Mouse (Mus musculus) liver, embryonic 13.5 days (tissue): ENCODE results near the gene Gadl1. TPM values are rescaled to one million over a fixed set of nuclear protein-coding genes. Genes with fewer than 3 reads are reported as not detected.
"Not testable (repeated sequence)": the region's sequence is repeated elsewhere in the genome, so short reads cannot be mapped to it uniquely, and the experiment has no call there.

ENCODE experiments used
- ATAC-seq: fragments of 200-750 bp; cut with Nextera tagmentation; 2 replicates; pipeline ENCODE4 v1.8.0; 2017; ENCODE audit warnings: low read depth, mild to moderate bottlenecking, moderate number of reproducible peaks, moderate library complexity
- DNase-seq: peaks from one replicate; pipeline ENCODE4 v3.0.0; 2022
- H3K27ac ChIP-seq: fragments of 300-500 bp; sonication (generic); 2 replicates; pipeline ENCODE4 v1.5.1; 2015; ENCODE audit warnings: moderate library complexity, mild to moderate bottlenecking, inconsistent platforms
- H3K27me3 ChIP-seq: fragments of 300-500 bp; sonication (generic); 2 replicates; pipeline ENCODE4 v1.6.1; 2015; ENCODE audit warnings: mild to moderate bottlenecking, inconsistent platforms
- H3K36me3 ChIP-seq: fragments of 300-500 bp; sonication (generic); 2 replicates; pipeline ENCODE4 v1.6.1; 2015; ENCODE audit warnings: mild to moderate bottlenecking, inconsistent platforms
- H3K4me1 ChIP-seq: fragments of 300-500 bp; sonication (generic); replicated peaks from 2 replicates; pipeline ENCODE4 v1.6.1; 2015; ENCODE audit warnings: inconsistent platforms
- H3K4me2 ChIP-seq: fragments of 300-500 bp; sonication (generic); 2 replicates; pipeline ENCODE4 v1.6.1; 2015; ENCODE audit warnings: inconsistent platforms, mild to moderate bottlenecking, moderate library complexity
- H3K4me3 ChIP-seq: fragments of 300-500 bp; sonication (generic); replicated peaks from 2 replicates; pipeline ENCODE4 v1.5.1; 2015; ENCODE audit warnings: mild to moderate bottlenecking, inconsistent platforms
- H3K9ac ChIP-seq: fragments of 300-500 bp; sonication (generic); 2 replicates; pipeline ENCODE4 v1.6.1; 2015; ENCODE audit warnings: mild to moderate bottlenecking, inconsistent platforms
- H3K9me3 ChIP-seq: fragments of 300-500 bp; sonication (generic); replicated peaks from 2 replicates; pipeline ENCODE4 v1.6.1; 2016; ENCODE audit warnings: inconsistent platforms
- WGBS: fragments of 180-500 bp; shearing (Covaris S2); methylation state at CpG from one replicate; pipeline ENCODE4 v1.1.7; 2015; ENCODE audit not compliant: insufficient replicate concordance; 5-methylcytosine and 5-hydroxymethylcytosine counted together
- polyA plus RNA-seq: library from polyadenylated mRNA; unstranded; fragments of >200 nt; fragmentation: Nextera tagmentation; extraction: Ambion mirVana; gene quantifications from 2 replicates; pipeline ENCODE4 v1.2.1, GENCODE M21; 2015

The Gadl1 gene
- polyA plus RNA-seq, 1 experiment from 2014 or later, result 0.39 TPM

DNA sequence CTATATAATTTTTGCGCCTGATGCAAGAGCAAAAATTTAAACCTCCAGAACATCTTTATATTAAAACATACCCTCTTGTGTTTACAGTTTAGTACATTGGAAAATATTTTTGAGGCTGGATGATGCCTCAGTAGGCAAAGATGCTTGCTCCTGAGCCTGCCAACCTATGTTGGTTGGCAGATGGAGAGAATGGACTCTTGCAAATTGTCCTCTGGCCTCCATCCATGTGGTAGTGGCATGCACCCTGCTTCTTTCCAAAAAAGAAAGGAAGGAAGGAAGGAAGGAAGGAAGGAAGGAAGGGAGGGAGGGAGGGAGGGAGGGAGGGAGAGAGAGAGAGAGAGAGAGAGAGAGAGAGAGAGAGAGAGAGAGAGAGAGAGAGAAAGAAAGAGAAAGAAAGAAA, 162.3 kb downstream of the Gadl1 start:
- not testable (repeated sequence) for H3K4me1 ChIP-seq, H3K9ac ChIP-seq, H3K4me2 ChIP-seq, H3K27ac ChIP-seq, H3K4me3 ChIP-seq, H3K9me3 ChIP-seq, H3K27me3 ChIP-seq, ATAC-seq, DNase-seq, H3K36me3 ChIP-seq
- WGBS, result 71% methylated on average over 1 of the region's 1 CpGs

DNA sequence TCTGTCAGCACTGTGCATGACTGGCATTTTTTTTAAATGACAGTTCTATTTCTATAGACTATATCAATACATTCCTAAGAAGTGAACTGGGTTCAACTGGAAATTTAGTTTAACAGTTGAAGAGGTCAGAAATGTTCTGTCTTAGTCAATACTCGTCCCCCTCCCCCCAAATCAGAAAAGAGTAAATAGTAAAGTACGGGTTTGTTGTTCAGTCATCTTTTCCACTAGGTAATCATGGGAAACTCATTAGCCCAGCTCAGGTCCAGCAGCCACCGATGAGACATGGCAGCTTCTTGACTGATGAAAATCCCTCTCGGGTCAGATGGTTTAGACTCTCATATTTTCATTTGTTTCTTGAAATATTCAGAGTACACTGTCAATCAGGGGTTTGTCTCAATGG, 166.9 kb downstream of the Gadl1 start:
- Histone ChIP-seq H3K4me3 (no peak overlapping the region), H3K4me2 (no peak overlapping the region), H3K4me1 (no peaks in the 10 kb centered on the region), H3K27me3 (no peaks in the 10 kb centered on the region), H3K9ac (no peak overlapping the region), H3K9me3 (no peaks in the 10 kb centered on the region), H3K36me3 (no peaks in the 10 kb centered on the region), H3K27ac (no peak overlapping the region)
- DNase-seq, result no peak
- ATAC-seq, result no peak
- 55% methylated on average over 4 of the region's 4 CpGs for WGBS

DNA sequence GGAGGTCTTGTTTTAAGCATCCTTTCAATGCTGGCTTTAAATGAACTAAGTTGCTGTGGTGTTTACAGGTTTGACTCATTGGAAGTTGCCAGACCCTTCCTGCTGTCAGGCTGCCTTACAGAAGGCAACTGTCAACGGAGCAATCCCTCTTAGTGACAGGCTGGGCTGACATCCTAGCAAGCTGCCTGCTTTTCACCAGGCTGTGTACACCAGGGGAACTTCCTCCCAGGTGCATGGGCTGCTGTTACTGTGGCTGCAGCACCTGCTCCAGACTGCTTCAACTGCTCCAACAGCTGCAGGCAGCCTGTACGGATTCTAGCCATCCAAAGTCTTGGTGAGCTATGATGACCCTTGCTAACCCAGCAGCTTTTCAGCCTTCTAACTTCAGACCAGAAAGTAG, 167.7 kb downstream of the Gadl1 start:
- no peak for DNase-seq

DNA sequence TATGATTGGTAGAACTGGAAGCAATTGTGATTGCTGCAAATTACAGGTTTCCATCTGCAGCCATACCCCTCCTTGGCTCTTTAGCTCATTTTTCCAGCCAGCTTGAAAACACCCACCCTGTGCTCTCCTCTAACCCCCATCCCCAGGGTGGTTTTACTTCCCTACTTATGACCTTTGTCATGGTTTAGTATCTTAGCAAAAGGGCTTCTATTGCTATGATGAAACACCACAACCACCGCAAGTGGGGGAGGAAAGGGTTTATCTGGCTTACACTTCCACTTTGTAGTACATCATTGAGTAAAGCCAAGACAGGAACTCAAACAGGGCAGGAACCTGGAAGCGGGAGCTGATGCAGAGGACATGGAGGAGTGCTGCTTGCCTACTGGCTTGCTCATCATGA, 168.2 kb downstream of the Gadl1 start:
- no peak overlapping the region for H3K4me3 ChIP-seq
- H3K4me2 ChIP-seq, result no peak overlapping the region
- DNase-seq (no peak), ATAC-seq (no peak)
- 44% methylated on average over 2 of the region's 2 CpGs for whole genome bisulfite sequencing
- H3K9me3 ChIP-seq, result no peaks in the 10 kb centered on the region
- no peaks in the 10 kb centered on the region for H3K4me1 ChIP-seq
- H3K36me3 ChIP-seq, result no peaks in the 10 kb centered on the region
- no peak overlapping the region for H3K27ac ChIP-seq
- H3K9ac ChIP-seq, result no peak overlapping the region
- H3K27me3 ChIP-seq, result no peaks in the 10 kb centered on the region

More for the DNA sequence above, 167.7 kb downstream of the Gadl1 start:
- H3K4me3 ChIP-seq, result no peak overlapping the region
- no peak overlapping the region for H3K4me2 ChIP-seq
- no peaks in the 10 kb centered on the region for H3K36me3 ChIP-seq
- H3K27ac ChIP-seq, result no peak overlapping the region
- no peaks in the 10 kb centered on the region for H3K9me3 ChIP-seq
- H3K27me3 ChIP-seq, result no peaks in the 10 kb centered on the region
- no peaks in the 10 kb centered on the region for H3K4me1 ChIP-seq
- no peak overlapping the region for H3K9ac ChIP-seq
- 25% methylated on average over 2 of the region's 2 CpGs for WGBS
- ATAC-seq, result no peak

DNA sequence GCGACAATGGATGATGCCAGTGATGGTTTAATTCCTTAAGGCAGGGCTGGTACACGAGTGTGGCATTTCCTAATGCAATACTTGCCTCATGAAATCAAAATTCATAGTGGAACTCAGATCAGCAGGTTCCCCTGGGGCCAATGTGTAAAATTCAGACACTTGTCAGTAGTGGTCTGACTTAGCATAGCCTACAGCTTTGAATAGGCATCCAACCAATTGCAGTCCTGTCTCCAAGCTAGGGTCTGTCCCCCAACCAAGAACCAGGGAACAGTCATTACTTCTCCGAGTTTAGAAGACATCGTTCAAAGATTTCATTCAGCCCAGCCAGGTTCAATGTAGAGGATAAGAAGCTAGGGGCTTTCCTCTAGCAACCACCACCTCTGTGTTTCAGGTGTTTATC, 172.5 kb downstream of the Gadl1 start:
- ATAC-seq (no peak), DNase-seq (no peak)
- 74% methylated on average over 4 of the region's 4 CpGs for WGBS
- Histone ChIP-seq H3K4me1 (no peaks in the 10 kb centered on the region), H3K36me3 (no peaks in the 10 kb centered on the region), H3K9ac (no peak overlapping the region), H3K27me3 (no peaks in the 10 kb centered on the region), H3K4me3 (no peak overlapping the region), H3K9me3 (no peaks in the 10 kb centered on the region), H3K4me2 (no peak overlapping the region), H3K27ac (no peak overlapping the region)

DNA sequence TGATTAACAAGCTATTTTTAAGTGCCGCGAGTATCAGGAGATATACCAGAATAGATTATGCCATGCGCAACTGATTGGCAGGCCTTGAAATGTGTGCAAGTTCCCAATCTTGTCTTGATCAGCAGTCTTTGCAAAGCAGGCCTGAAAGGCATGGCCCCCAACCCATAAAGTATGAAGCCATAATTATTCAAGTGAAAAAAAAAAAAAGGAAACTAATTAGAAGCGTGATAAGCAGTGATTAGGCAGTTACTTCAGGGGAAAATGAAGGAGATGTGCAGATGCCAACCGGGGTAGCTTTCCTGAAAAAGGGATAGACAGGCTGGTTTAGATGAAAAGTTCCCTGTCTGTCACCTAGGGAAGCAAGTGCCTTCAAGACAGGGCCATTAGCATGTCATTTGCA, 174.0 kb downstream of the Gadl1 start:
- H3K4me3 ChIP-seq, result no peak overlapping the region
- no peaks in the 10 kb centered on the region for H3K9me3 ChIP-seq
- H3K27ac ChIP-seq, result no peak overlapping the region
- ATAC-seq, result no peak
- no peaks in the 10 kb centered on the region for H3K36me3 ChIP-seq
- DNase-seq, result no peak
- WGBS, result 77% methylated on average over 5 of the region's 5 CpGs
- no peak overlapping the region for H3K4me2 ChIP-seq
- no peaks in the 10 kb centered on the region for H3K4me1 ChIP-seq
- H3K9ac ChIP-seq, result no peak overlapping the region
- H3K27me3 ChIP-seq, result no peaks in the 10 kb centered on the region

DNA sequence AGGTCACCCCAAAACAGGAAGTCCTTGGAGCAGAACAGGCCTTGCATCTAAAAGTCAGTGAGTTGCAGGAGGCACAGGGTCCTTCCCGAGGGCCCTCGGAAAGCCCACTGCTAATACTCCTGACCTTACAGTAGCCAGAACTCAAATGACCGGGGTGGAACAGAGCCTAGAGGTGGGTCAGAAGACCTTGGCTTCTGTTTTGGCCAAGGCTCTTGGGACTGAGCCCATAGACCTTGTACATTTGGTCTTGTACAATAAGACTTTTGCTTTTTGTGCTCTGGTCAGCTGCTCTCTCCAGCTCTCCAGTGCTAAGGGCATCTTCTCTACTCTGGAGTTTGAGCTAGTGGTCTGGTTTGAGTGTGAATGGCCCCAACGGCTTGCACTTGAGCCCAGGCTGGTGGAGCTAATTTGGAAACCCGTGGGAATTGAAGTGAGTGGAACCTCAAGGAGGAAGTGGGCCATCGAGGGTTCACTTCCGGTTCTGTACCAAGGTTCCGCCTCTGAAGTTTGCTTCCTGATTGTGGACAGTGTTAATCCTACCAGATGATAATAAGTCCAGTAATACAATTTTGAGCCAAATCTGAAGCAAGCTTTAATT, 174.6 kb downstream of the Gadl1 start:
- Histone ChIP-seq H3K36me3 (no peaks in the 10 kb centered on the region), H3K27me3 (no peaks in the 10 kb centered on the region), H3K9ac (no peak overlapping the region), H3K27ac (no peak overlapping the region; the same call in 1 of the 2 replicates), H3K9me3 (no peaks in the 10 kb centered on the region), H3K4me3 (no peak overlapping the region), H3K4me2 (no peak overlapping the region), H3K4me1 (no peaks in the 10 kb centered on the region)
- ATAC-seq, result no peak
- no peak for DNase-seq
- WGBS, result 36% methylated on average over 8 of the region's 8 CpGs

DNA sequence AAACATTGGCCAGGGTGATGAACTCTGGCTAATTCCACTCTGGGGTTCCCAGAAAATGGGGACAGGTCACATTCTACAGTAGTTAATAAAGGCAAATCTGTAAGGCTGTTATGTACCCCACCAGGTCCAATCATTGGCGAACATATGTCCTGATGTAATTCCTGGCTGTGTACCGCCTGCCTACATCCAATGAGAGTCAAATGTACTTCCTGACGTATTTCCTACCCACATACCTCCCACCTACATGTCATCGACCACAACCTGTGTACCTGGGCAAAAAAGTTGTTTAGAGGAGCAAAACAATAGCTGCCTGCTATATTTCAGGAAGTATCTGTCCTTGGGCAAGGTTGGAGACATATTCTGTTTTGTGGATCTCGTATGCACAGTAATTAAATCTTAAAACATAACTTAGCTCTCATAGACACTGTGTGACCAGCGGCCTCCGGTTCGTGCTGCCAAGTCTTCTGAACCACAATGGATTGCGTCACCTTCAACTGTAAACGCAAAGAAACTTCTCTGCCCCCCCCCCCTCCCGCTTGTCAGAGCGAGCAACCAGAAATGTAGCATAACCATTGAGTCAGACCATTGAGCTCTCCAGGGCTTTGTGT, 175.2 kb downstream of the Gadl1 start:
- 51% methylated on average over 12 of the region's 12 CpGs for whole genome bisulfite sequencing
- no peak for ATAC-seq
- H3K27ac ChIP-seq, result no peak overlapping the region
- H3K36me3 ChIP-seq, result no peaks in the 10 kb centered on the region; the same call in 1 of the 2 replicates
- no peak for DNase-seq
- no peak overlapping the region for H3K4me3 ChIP-seq
- H3K4me1 ChIP-seq, result no peaks in the 10 kb centered on the region
- no peaks in the 10 kb centered on the region for H3K27me3 ChIP-seq
- no peaks in the 10 kb centered on the region for H3K9me3 ChIP-seq
- no peak overlapping the region for H3K9ac ChIP-seq
- no peak overlapping the region for H3K4me2 ChIP-seq

DNA sequence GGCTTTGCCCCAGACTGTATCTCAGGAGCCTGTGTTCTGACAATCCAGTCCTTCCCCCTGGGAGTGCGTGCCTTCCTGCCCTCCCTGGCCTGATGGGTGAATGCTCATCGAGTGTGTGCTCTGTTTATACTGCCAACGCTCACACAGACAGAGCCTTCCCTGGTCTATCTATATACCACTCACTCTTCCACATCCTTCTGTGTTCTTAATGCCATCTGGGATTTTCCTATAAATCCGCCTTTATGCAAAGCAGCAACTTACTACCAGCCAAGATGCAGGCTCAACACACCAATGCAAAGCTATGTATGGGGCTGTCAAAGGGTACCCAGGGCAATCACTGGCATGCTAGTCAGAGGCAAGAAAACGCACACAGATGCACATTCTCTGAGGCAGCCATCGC, 176.7 kb downstream of the Gadl1 start:
- Histone ChIP-seq H3K9me3 (no peaks in the 10 kb centered on the region), H3K4me1 (no peaks in the 10 kb centered on the region), H3K27ac (no peak overlapping the region), H3K4me2 (no peak overlapping the region), H3K27me3 (no peaks in the 10 kb centered on the region), H3K36me3 (peaks cover 5% of the 10 kb centered on the region; the same call in 1 of the 2 replicates), H3K9ac (no peak overlapping the region), H3K4me3 (no peak overlapping the region)
- WGBS, result 69% methylated on average over 6 of the region's 6 CpGs
- ATAC-seq, result no peak; the same call in 1 of the 2 replicates
- no peak for DNase-seq

DNA sequence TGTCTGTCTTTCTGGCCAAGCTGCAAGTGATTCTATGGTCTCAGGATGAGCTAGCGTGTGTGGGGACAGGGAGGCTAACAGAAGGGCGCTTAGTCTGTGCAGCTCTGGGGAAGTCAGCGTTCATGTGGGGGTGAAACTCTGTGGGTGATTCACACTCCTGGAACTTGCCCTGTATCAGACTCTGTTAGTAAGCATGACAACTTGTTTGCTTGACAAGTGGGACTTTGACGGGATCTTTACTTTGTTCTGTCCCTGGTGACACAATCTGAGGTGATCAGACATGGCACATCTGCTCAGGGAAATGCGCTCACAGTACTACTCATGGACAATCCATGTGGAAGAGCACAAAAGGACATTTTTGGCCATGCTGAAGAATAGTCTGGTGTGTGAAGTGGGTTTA, 178.0 kb downstream of the Gadl1 start:
- peaks cover 5% of the 10 kb centered on the region; the same call in 1 of the 2 replicates for H3K36me3 ChIP-seq
- H3K4me1 ChIP-seq, result 0 out of 2 replicates have a peak, but pooled peaks cover 3% of the 10 kb centered on the region
- WGBS, result 70% methylated on average over 5 of the region's 5 CpGs
- DNase-seq, result no peak
- no peak overlapping the region for H3K9ac ChIP-seq
- no peak overlapping the region for H3K4me2 ChIP-seq
- ATAC-seq, result no peak
- H3K27ac ChIP-seq, result no peak overlapping the region
- H3K9me3 ChIP-seq, result no peaks in the 10 kb centered on the region
- no peaks in the 10 kb centered on the region for H3K27me3 ChIP-seq
- H3K4me3 ChIP-seq, result no peak overlapping the region

DNA sequence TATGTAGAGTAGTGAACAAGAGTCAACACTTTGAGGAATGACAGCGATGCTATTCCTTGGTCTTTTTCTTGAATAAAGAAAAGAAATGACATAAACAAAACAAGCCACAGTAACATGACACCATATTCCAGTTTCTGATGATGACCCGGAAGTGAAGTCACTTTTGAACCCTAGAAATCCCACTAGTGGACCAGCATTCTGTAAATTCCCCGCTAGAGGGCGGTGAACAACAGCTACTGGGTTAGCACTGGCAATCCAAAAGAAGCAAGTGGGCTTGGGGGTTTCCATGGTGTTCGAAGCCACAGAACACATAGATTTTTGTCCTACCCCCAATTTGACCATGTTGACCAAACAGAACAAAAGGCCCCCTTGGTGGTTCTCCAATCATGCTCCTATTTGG, 178.6 kb downstream of the Gadl1 start:
- H3K36me3 ChIP-seq, result peaks cover 5% of the 10 kb centered on the region; the same call in 1 of the 2 replicates
- H3K9ac ChIP-seq, result no peak overlapping the region
- no peak overlapping the region for H3K27ac ChIP-seq
- H3K27me3 ChIP-seq, result no peaks in the 10 kb centered on the region
- peak; percentile 17 for DNase-seq
- H3K4me3 ChIP-seq, result no peak overlapping the region
- no peaks in the 10 kb centered on the region for H3K9me3 ChIP-seq
- WGBS, result 22% methylated on average over 5 of the region's 5 CpGs
- H3K4me2 ChIP-seq, result no peak overlapping the region
- ATAC-seq, result no peak
- 0 out of 2 replicates have a peak, but pooled peaks cover 3% of the 10 kb centered on the region for H3K4me1 ChIP-seq

DNA sequence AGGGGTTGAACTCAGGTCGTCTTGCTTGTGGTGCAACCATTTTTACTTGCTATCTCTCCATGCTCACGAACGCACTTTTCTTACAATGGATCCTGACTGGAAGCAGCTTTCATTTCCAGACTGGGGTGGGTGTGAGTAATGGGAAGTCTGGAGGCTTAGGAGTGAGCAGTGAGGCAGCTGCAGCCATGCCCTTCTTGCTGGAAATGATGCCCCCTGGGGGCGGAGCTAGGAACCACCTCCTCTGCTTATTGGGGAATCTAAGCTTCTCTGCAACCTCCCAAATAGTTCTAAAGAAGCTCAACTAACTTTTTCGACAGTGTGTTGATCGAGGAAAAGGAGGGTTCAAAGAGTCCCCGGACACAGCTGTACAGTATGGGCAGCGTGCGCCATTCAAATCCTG, 179.7 kb downstream of the Gadl1 start:
- Histone ChIP-seq H3K27ac (no peak overlapping the region), H3K4me2 (no peak overlapping the region), H3K9ac (no peak overlapping the region), H3K9me3 (no peaks in the 10 kb centered on the region), H3K36me3 (peaks cover 5% of the 10 kb centered on the region; the same call in 1 of the 2 replicates), H3K4me1 (0 out of 2 replicates have a peak, but pooled peaks cover 3% of the 10 kb centered on the region), H3K27me3 (no peaks in the 10 kb centered on the region), H3K4me3 (no peak overlapping the region)
- ATAC-seq, result no peak
- WGBS, result 67% methylated on average over 9 of the region's 9 CpGs
- DNase-seq, result no peak
